ENCODE assay signal across 18 mouse cellular contexts in the genomic region with DNA sequence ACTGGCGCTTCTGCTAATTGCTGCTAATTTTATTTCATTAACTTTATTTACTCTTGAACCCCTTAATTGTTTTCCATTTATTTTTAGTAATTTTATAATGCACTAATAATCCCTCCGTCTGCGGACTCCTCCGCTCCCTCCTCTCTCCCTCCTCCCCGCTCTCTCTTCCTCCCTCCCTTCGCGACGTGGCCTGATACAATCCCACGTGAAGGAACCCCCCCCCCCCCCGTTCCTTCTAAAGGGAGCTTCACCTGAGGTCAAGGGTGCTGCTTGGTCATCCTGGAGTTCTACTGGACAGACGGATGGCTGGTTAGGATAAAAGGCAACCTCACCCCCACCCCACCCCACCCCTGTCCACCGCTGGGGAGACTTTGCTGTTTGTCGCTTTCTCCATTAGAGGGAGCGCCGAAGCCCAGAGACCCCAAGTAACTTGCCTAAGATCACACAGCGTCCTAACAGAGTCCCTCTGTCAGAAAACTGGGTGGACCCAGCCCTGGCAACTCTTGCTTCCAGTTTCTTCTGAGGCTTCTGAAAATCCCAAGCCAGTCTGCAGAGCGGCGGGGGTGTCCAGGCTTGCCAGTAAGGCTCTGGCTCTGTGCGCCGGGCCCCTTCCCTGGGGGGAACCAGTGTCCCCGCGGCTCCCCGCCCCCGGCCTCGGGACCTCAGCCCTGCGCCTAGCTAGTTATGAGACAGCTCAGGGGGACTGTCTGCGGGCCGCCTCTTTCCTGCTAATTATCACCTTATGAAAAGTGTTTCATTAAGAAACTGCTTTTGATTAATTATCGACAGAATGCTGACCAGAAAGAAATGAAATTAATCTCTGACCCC. TPM values are rescaled to one million over a fixed set of nuclear protein-coding genes. Genes with fewer than 3 reads are reported as not detected.
DNase-seq lines count a peak whose midpoint lies in the region; ATAC-seq and TF ChIP-seq lines count a peak whose summit lies in the region.
"Had no signal": no experiment of that assay in that cellular context is flagged by ENCODE, and none has a peak within 500 bp of the region (broad histone marks: within the 10 kb centered on the region; RNA-seq: fewer than 3 reads in every experiment).

No protein-coding gene starts in this region.

- TF ChIP-seq CTCF in hindbrain, postnatal 0 days (IDR thresholded peaks at IDR 0.05; ENCODE audit: low read depth), result no peak
- TF ChIP-seq CTCF in lung, postnatal 0 days (IDR thresholded peaks at IDR 0.05), result no peak

- H3K4me1 ChIP-seq in limb, embryonic 11.5 days (ENCODE audit: control insufficient read depth, insufficient read depth, low read length), result peaks cover 16% of the 10 kb centered on the region
- peaks cover 52% of the 10 kb centered on the region for H3K4me1 ChIP-seq in limb, embryonic 10.5 days
- peaks cover 18% of the 10 kb centered on the region for H3K4me1 ChIP-seq in hindbrain, postnatal 0 days (ENCODE audit: insufficient read depth, low read length)
- H3K4me1 ChIP-seq in lung, postnatal 0 days (ENCODE audit: insufficient read depth, low read depth, low read length), result no peaks in the 10 kb centered on the region

- WGBS in limb, embryonic 11.5 days, result 3% methylated on average over 29 of the region's 29 CpGs
- 2% methylated on average over 29 of the region's 29 CpGs for WGBS in limb, embryonic 10.5 days
- WGBS in hindbrain, postnatal 0 days, result 7% methylated on average over 29 of the region's 29 CpGs
- 9% methylated on average over 24 of the region's 29 CpGs for WGBS in lung, postnatal 0 days

- DNase-seq in cerebellum, adult 9-11 months, result peak; percentile 64
- DNase-seq in cerebellum, postnatal 4 days (ENCODE audit: low spot score in 2 of 2), result no peak
- DNase-seq in limb, embryonic 11.5 days (ENCODE audit: low spot score), result peak; percentile 35
- no peak for DNase-seq in limb, embryonic 10.5 days (ENCODE audit: low spot score)
- no peak for DNase-seq in hindbrain, postnatal 0 days (ENCODE audit: low spot score)
- DNase-seq in frontal cortex, postnatal 14 days (ENCODE audit: low spot score in 2 of 2), result no peak
- DNase-seq in lung, postnatal 0 days (ENCODE audit: low spot score), result no peak
- DNase-seq in thymus, adult 18-20 months, result no peak
- DNase-seq: adrenal gland, postnatal 10 days; gastrocnemius, postnatal 25 days; kidney, adult 9 months; liver, embryonic 13.5 days; right cerebral cortex, postnatal 4 days had no signal

- no peak for TF ChIP-seq EP300 in lung, postnatal 0 days (IDR thresholded peaks at IDR 0.05)

- H3K27me3 ChIP-seq in limb, embryonic 11.5 days (ENCODE audit: control insufficient read depth, insufficient read depth, low read length), result peaks cover 95% of the 10 kb centered on the region
- H3K27me3 ChIP-seq in limb, embryonic 10.5 days (ENCODE audit: low read depth, poor library complexity, severe bottlenecking), result peaks cover 100% of the 10 kb centered on the region
- H3K27me3 ChIP-seq in hindbrain, postnatal 0 days (ENCODE audit: insufficient read depth, low read length), result peaks cover 23% of the 10 kb centered on the region; the same call in 1 of the 2 replicates
- H3K27me3 ChIP-seq in lung, postnatal 0 days (replicated peaks; ENCODE audit: insufficient read depth, low read length), result peaks cover 86% of the 10 kb centered on the region

- no peak for ATAC-seq in limb, embryonic 11.5 days (ENCODE audit: insufficient number of reproducible peaks, low FRiP score, low TSS enrichment, low read depth)
- no peak for ATAC-seq in hindbrain, postnatal 0 days
- ATAC-seq in lung, postnatal 0 days, result no peak

- H3K27ac ChIP-seq in limb, embryonic 11.5 days (replicated peaks; ENCODE audit: low read depth, low read length), result no peak overlapping the region
- H3K27ac ChIP-seq in limb, embryonic 10.5 days, result no peak overlapping the region
- peak overlapping the region; percentile 83; the same call in 1 of the 2 replicates for H3K27ac ChIP-seq in hindbrain, postnatal 0 days
- no peak overlapping the region for H3K27ac ChIP-seq in lung, postnatal 0 days (ENCODE audit: low read length)
- H3K27ac ChIP-seq: left cerebral cortex, adult 2 months; liver, embryonic 13.5 days; stomach, postnatal 0 days had no signal

- H3K4me2 ChIP-seq in limb, embryonic 11.5 days (ENCODE audit: low read depth, severe bottlenecking), result no peak overlapping the region
- H3K4me2 ChIP-seq in hindbrain, postnatal 0 days (ENCODE audit: low read depth, low read length), result peak overlapping the region; percentile 35
- no peak overlapping the region for H3K4me2 ChIP-seq in lung, postnatal 0 days (replicated peaks; ENCODE audit: low read depth, low read length)
- H3K4me2 ChIP-seq: liver, embryonic 13.5 days had no signal

- no peak overlapping the region for H3K4me3 ChIP-seq in limb, embryonic 11.5 days (ENCODE audit: low read depth, low read length)
- H3K4me3 ChIP-seq in limb, embryonic 10.5 days, result no peak overlapping the region
- peak overlapping the region; percentile 16; the same call in 1 of the 2 replicates for H3K4me3 ChIP-seq in hindbrain, postnatal 0 days (ENCODE audit: low read length)
- H3K4me3 ChIP-seq in lung, postnatal 0 days (ENCODE audit: low read depth, low read length), result no peak overlapping the region
- H3K4me3 ChIP-seq: erythroblast, embryonic 14.5 days; left cerebral cortex, adult 2 months; liver, embryonic 13.5 days had no signal

- no peak overlapping the region for H3K9ac ChIP-seq in limb, embryonic 11.5 days (ENCODE audit: low read length)
- H3K9ac ChIP-seq in hindbrain, postnatal 0 days (replicated peaks; ENCODE audit: low read length), result 0 out of 2 replicates have a peak overlapping the region, but pooled peaks have one; percentile 38
- no peak overlapping the region for H3K9ac ChIP-seq in lung, postnatal 0 days (replicated peaks; ENCODE audit: low read depth)
- H3K9ac ChIP-seq: liver, embryonic 13.5 days had no signal

- no peaks in the 10 kb centered on the region for H3K36me3 ChIP-seq in limb, embryonic 11.5 days (ENCODE audit: control insufficient read depth, insufficient read depth, low read length)
- no peaks in the 10 kb centered on the region for H3K36me3 ChIP-seq in limb, embryonic 10.5 days
- H3K36me3 ChIP-seq in hindbrain, postnatal 0 days (ENCODE audit: insufficient read depth, low read length), result no peaks in the 10 kb centered on the region
- H3K36me3 ChIP-seq in lung, postnatal 0 days (ENCODE audit: insufficient read depth, low read length), result no peaks in the 10 kb centered on the region
- H3K36me3 ChIP-seq: liver, embryonic 13.5 days had no signal

- no peaks in the 10 kb centered on the region for H3K9me3 ChIP-seq in limb, embryonic 11.5 days (ENCODE audit: control insufficient read depth, low read length)
- no peaks in the 10 kb centered on the region for H3K9me3 ChIP-seq in limb, embryonic 10.5 days (replicated peaks)
- H3K9me3 ChIP-seq in hindbrain, postnatal 0 days (ENCODE audit: low read length), result no peaks in the 10 kb centered on the region
- no peaks in the 10 kb centered on the region for H3K9me3 ChIP-seq in lung, postnatal 0 days (ENCODE audit: low read length)
- H3K9me3 ChIP-seq: liver, embryonic 13.5 days had no signal

RNA-seq across cellular contexts. Expression of a gene that starts 10.4 kb away (rescaled TPM):
- polyA plus RNA-seq in limb, embryonic 11.5 days (2014; fragmentation: Nextera tagmentation; extraction: Ambion mirVana), result 0.08 and 0.21 TPM in 2 replicates
- 0.50 and 1.1 TPM in 2 replicates for polyA plus RNA-seq in limb, embryonic 10.5 days (2016; fragmentation: Nextera tagmentation; extraction: Ambion mirVana)
- 31.3 and 47.0 TPM in 2 replicates for total RNA-seq in hindbrain, postnatal 0 days (2014; rRNA removed)
- polyA plus RNA-seq in hindbrain, postnatal 0 days (2015; fragmentation: Nextera tagmentation; extraction: Ambion mirVana), result 30.6 and 34.6 TPM in 2 replicates
- polyA plus RNA-seq in lung, postnatal 0 days (2015; fragmentation: Nextera tagmentation; extraction: Ambion mirVana), result not detected in 2 replicates
- total RNA-seq: adrenal gland, postnatal 10 days; gastrocnemius, postnatal 25 days; neutrophil, adult 5-6 weeks had no signal
- polyA plus RNA-seq: erythroblast, embryonic 14.5 days; heart, embryonic 16.5 days; liver, embryonic 13.5 days; stomach, postnatal 0 days had no signal

Comparison
In these comparisons a context has a peak if more than half of its experiments do, and no peak if none do; other contexts are left out.
1. DNase-seq: peak in cerebellum, adult 9-11 months (single experiment) and limb, embryonic 11.5 days (single experiment); none in cerebellum, postnatal 4 days (0 of 2), limb, embryonic 10.5 days (single experiment), hindbrain, postnatal 0 days (single experiment), frontal cortex, postnatal 14 days (0 of 2), lung, postnatal 0 days (single experiment) and thymus, adult 18-20 months (0 of 2).
2. RNA of a gene that starts 10.4 kb away (polyA plus RNA-seq): 30.6 to 34.6 TPM in hindbrain, postnatal 0 days; 0.50 to 1.1 TPM in limb, embryonic 10.5 days, 0.08 to 0.21 TPM in limb, embryonic 11.5 days and not detected in lung, postnatal 0 days; every median in the first group is over 10 times any median in the second.